Mouse (Mus musculus) neural tube, embryonic 14.5 days (tissue): Measurements from ENCODE around the gene 2410004B18Rik. TPM values are rescaled to one million over a fixed set of nuclear protein-coding genes. Genes with fewer than 3 reads are reported as not detected.
A peak's percentile ranks its signal among the peaks of the same experiment; 100 is the strongest.
"Not testable (repeated sequence)": the region's sequence is repeated elsewhere in the genome, so short reads cannot be mapped to it uniquely, and the experiment has no call there.

Experiments
- ATAC-seq: fragments of 200-750 bp; cut with Nextera tagmentation; 2 replicates; pipeline ENCODE4 v1.8.0; 2017; ENCODE audit warnings: low read depth, mild to moderate bottlenecking, moderate TSS enrichment, moderate library complexity
- H3K27ac ChIP-seq: fragments of 300-500 bp; sonication (generic); 2 replicates; pipeline ENCODE4 v1.5.1; 2014; ENCODE audit warnings: low read depth, mild to moderate bottlenecking, control low read depth, low read length, moderate library complexity, mixed read lengths
- H3K27me3 ChIP-seq: fragments of 300-500 bp; sonication (generic); 2 replicates; pipeline ENCODE4 v1.6.1; 2014; ENCODE audit warnings: low read length; ENCODE audit not compliant: control insufficient read depth, insufficient read depth
- H3K36me3 ChIP-seq: fragments of 300-500 bp; sonication (generic); 2 replicates; pipeline ENCODE4 v1.6.1; 2014; ENCODE audit warnings: low read length, mixed read lengths; ENCODE audit not compliant: control insufficient read depth, insufficient read depth
- H3K4me1 ChIP-seq: fragments of 300-500 bp; sonication (generic); 2 replicates; pipeline ENCODE4 v1.6.1; 2014; ENCODE audit warnings: low read length; ENCODE audit not compliant: control insufficient read depth, insufficient read depth
- H3K4me2 ChIP-seq: fragments of 300-500 bp; sonication (generic); 2 replicates; pipeline ENCODE4 v1.6.1; 2014; ENCODE audit warnings: mild to moderate bottlenecking, low read depth, low read length, control low read depth
- H3K4me3 ChIP-seq: fragments of 300-500 bp; sonication (generic); 2 replicates; pipeline ENCODE4 v1.5.1; 2014; ENCODE audit warnings: low read depth, low read length, control low read depth, mixed read lengths
- H3K9ac ChIP-seq: fragments of 300-500 bp; sonication (generic); replicated peaks from 2 replicates; pipeline ENCODE4 v1.6.1; 2014; ENCODE audit warnings: low read depth, mild to moderate bottlenecking, control low read depth, low read length, mixed read lengths
- H3K9me3 ChIP-seq: fragments of 300-500 bp; sonication (generic); 2 replicates; pipeline ENCODE4 v1.6.1; 2016; ENCODE audit warnings: low read length; ENCODE audit not compliant: control insufficient read depth
- WGBS: fragments of 180-500 bp; shearing (Covaris S2); extraction: QIAGEN DNeasy Blood & Tissue Kit; methylation state at CpG from one replicate; pipeline ENCODE4 v1.1.7; 2014; 5-methylcytosine and 5-hydroxymethylcytosine counted together
- polyA plus RNA-seq: library from polyadenylated mRNA; unstranded; fragments of >200 nt; fragmentation: Nextera tagmentation; extraction: Ambion mirVana; gene quantifications from 2 replicates; pipeline ENCODE4 v1.2.1, GENCODE M21; 2014

The 2410004B18Rik gene
- polyA plus RNA-seq, 1 experiment from 2014 or later: 78.1 TPM

DNA sequence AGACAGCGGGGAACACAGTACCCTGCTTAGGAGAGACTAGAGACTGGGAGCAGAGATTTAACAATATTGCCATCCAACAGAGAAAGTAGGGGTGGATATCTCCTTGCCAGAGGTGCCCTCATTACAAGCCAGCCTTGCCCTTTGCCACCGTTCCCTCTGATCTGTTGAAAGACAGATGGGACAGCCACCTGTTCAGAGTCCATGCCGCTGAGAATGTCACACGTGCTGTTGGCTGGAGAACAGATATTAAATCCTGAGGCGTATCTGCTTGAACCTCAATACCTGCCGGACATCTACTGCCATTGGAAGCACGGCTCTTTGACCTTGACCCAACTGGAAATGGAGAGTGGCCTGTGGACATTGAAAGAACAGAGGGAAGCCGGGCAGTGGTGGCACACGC is 31.2 kb upstream of the 2410004B18Rik start:
- no peak overlapping the region for H3K4me3 ChIP-seq
- H3K4me1 ChIP-seq: no peaks in the 10 kb centered on the region
- no peaks in the 10 kb centered on the region for H3K36me3 ChIP-seq
- H3K9ac ChIP-seq: no peak overlapping the region
- H3K4me2 ChIP-seq: no peak overlapping the region
- no peaks in the 10 kb centered on the region for H3K9me3 ChIP-seq
- WGBS: 92% methylated on average over 9 of the region's 9 CpGs
- H3K27me3 ChIP-seq: no peaks in the 10 kb centered on the region
- no peak overlapping the region for H3K27ac ChIP-seq
- ATAC-seq: no peak

DNA sequence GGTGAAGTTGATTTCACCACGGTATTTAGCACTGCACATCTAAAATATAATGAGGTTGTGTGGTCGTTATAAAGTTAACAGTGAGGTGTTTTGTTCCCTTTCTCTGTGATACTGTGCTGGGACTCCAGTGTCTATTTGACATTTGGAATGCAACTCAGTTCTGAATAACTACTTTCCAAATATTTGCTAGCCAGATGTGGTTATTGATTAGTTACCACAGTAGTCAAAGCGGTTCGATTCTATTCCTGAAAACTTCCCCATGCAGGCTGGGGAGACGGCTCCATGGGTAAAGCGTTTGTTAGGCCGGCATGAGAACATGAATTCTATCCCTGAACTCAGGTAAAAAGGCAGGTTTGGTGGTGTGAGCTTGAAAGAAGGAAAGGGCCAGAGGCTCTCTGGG is 25.3 kb upstream of the 2410004B18Rik start:
- ATAC-seq: no peak
- Histone ChIP-seq H3K36me3 (no peaks in the 10 kb centered on the region), H3K4me1 (no peaks in the 10 kb centered on the region), H3K9ac (no peak overlapping the region), H3K27me3 (no peaks in the 10 kb centered on the region), H3K27ac (no peak overlapping the region), H3K4me3 (no peak overlapping the region), H3K9me3 (no peaks in the 10 kb centered on the region), H3K4me2 (no peak overlapping the region)
- WGBS: 92% methylated on average over 7 of the region's 7 CpGs

DNA sequence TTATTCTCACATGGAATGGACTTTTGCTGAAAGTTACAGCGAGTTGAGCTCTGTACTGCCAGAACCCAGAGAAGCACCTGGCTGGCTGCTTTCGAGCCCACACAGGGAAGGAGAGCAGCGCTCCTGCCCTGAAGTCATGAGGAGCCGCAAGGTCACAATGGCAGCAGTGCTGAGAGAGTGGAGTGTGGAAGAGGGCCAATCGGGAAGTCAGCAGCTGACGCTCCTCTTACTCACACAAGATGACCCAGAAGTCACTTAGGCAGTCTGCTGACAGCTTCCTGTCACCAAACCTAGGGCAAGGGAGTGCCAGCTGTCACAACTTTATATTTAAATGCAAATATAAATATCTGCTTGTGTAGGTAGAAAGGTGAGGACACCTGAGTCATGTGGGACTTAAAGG is 24.6 kb upstream of the 2410004B18Rik start:
- no peak for ATAC-seq
- H3K9ac ChIP-seq: no peak overlapping the region
- H3K36me3 ChIP-seq: no peaks in the 10 kb centered on the region
- H3K4me1 ChIP-seq: no peaks in the 10 kb centered on the region
- 91% methylated on average over 6 of the region's 6 CpGs for WGBS
- H3K4me2 ChIP-seq: no peak overlapping the region
- no peak overlapping the region for H3K27ac ChIP-seq
- H3K27me3 ChIP-seq: no peaks in the 10 kb centered on the region
- H3K4me3 ChIP-seq: no peak overlapping the region
- H3K9me3 ChIP-seq: no peaks in the 10 kb centered on the region

DNA sequence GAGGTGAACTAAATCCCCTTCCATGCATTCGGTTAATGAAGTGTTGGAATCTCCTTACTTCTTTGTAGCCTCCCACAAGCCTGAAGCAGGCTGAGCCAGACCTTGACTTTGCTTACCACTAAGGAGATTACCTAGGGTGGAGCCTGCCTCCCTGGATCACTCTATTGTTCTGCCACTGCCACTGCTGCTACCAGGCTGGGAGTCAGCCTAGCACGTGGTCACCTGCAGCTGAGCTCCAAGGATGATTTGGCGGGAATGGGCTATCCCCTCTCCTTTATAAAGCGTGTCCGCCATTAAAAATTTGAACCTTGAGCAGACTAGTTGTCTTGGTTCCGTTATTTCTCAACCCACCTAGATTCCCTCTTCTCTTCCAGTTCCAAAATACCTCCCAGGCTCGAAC is 23.9 kb upstream of the 2410004B18Rik start:
- not testable (repeated sequence) for H3K36me3 ChIP-seq, H3K9me3 ChIP-seq, H3K4me1 ChIP-seq, H3K4me2 ChIP-seq, ATAC-seq, H3K27me3 ChIP-seq, H3K4me3 ChIP-seq, H3K9ac ChIP-seq, H3K27ac ChIP-seq
- 77% methylated on average over 7 of the region's 7 CpGs for WGBS

DNA sequence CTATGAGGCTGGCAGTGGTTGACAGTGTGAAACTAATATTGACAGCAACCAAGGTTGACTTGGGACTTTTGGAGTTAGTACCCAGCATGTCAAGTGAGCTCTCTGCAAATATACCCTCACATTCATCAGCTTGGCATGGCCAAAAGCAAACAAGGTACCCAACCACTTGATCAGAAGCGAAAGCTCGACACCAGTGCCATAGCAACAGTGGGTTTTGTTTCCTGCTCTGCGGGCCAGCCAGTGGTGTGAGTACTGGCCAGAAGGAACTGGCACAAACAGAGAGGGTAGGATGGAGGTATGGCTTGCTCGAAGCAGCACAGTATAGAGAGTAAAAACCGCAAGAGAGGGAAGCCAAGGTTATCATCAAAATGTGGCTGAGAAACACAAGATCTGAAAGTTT is 21.4 kb upstream of the 2410004B18Rik start:
- no peak overlapping the region for H3K4me3 ChIP-seq
- no peak overlapping the region for H3K4me2 ChIP-seq
- no peaks in the 10 kb centered on the region for H3K9me3 ChIP-seq
- H3K4me1 ChIP-seq: no peaks in the 10 kb centered on the region
- H3K27ac ChIP-seq: no peak overlapping the region
- H3K9ac ChIP-seq: no peak overlapping the region
- no peaks in the 10 kb centered on the region for H3K36me3 ChIP-seq
- ATAC-seq: no peak
- no peaks in the 10 kb centered on the region for H3K27me3 ChIP-seq
- WGBS: 90% methylated on average over 5 of the region's 5 CpGs

DNA sequence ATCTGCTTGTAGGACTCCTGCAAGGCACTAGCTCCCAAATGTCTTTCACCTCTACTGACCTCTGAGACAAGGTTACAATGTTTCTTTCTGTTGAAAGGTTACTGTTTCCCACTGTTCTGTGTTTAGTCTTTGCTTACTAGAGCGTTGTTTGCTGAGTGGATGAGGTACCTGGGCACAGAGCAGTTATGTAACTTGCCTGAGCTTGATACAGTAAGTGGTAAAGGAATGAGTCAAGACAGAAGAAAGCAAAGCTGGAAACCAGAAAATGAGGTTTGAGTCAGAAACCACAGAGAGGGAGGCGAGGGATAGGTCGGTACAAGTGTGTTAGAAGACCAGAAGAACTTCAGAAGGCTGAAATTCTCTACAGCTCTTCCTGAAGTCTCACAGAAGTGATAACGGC is 21.0 kb upstream of the 2410004B18Rik start:
- Histone ChIP-seq H3K36me3 (no peaks in the 10 kb centered on the region), H3K27ac (no peak overlapping the region), H3K27me3 (no peaks in the 10 kb centered on the region), H3K9ac (no peak overlapping the region), H3K4me1 (no peaks in the 10 kb centered on the region), H3K4me2 (no peak overlapping the region), H3K4me3 (no peak overlapping the region), H3K9me3 (no peaks in the 10 kb centered on the region)
- WGBS: 91% methylated on average over 4 of the region's 4 CpGs
- no peak for ATAC-seq

DNA sequence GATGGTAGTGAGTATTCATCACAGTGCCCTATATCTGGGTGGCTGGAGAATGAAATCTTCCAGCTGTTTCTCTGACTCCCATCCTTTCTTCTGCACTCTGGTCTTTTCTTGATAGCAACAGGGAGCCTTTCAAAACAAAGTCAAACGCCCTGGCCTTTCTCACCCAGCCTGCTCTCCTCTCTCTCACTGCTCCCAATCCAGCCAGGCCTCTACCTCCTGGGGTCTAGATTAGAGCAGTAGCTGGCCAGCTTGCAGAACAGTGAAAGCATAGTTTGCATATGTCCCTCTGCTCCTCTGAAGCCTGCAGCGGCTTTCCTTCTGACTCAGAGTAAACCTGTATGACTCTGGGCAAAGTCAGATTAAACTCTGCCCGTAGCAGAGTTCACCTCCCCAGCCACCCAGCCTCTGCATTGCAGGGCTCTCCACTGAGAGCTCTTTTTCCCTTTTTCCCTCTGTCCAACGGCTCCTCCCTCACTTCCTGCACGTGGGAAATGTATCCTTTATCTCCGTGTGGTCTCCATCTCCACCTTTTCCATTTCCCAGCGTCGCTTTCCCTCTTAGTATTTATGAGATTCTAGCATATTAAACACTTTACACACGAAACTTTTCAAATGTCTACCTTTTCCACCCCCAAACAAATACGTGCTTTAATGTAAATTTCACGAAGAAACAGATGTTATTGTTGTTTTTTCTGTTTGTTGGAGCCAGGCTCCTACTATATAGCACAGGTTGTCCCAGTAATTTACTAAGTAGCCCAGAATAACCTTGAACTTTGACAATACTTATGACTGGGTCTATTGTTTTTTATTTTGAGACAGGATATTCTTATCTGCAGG is 15.6 kb upstream of the 2410004B18Rik start, which contains the start of gene Bcl10:
Bcl10 (plus strand) TSS at position 786 of the 836 bp plus-strand sequence.
- Histone ChIP-seq H3K4me2 (peak within 1 kb of the TSS; percentile 62), H3K27me3 (no peaks in the 10 kb centered on the region), H3K9ac (peak within 1 kb of the TSS; percentile 32; the same call in 1 of the 2 replicates), H3K4me3 (peak within 1 kb of the TSS; percentile 67), H3K36me3 (no peaks in the 10 kb centered on the region), H3K4me1 (peaks cover 11% of the 10 kb centered on the region; the same call in 1 of the 2 replicates), H3K9me3 (no peaks in the 10 kb centered on the region), H3K27ac (peak within 1 kb of the TSS; percentile 66; the same call in 1 of the 2 replicates)
- 39% methylated on average over 11 of the region's 11 CpGs for WGBS
- ATAC-seq: no peak

DNA sequence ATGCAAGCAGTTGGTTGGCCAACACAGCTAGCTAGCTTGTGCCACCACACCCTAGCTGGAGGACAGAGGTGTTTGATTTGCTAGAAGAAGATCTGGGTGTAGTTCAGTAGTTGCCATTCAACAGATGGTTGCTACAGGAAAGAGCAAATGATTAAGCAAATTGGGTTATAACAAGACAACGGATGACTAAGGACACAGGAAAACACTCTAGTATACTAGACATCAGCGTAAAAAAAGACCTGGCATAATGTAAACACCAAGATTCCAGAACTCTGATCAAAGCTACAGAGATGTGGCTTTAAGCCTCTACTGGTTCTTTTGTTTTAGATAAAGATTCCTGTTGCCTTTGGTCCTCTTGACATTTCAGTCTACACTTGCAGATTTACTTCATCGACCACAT is 14.8 kb upstream of the 2410004B18Rik start:
- H3K27ac ChIP-seq: no peak overlapping the region
- 82% methylated on average over 3 of the region's 3 CpGs for WGBS
- no peak overlapping the region for H3K4me3 ChIP-seq
- H3K36me3 ChIP-seq: no peaks in the 10 kb centered on the region
- ATAC-seq: no peak
- no peaks in the 10 kb centered on the region for H3K9me3 ChIP-seq
- H3K4me1 ChIP-seq: peaks cover 11% of the 10 kb centered on the region; the same call in 1 of the 2 replicates
- no peak overlapping the region for H3K9ac ChIP-seq
- H3K27me3 ChIP-seq: no peaks in the 10 kb centered on the region
- no peak overlapping the region for H3K4me2 ChIP-seq

DNA sequence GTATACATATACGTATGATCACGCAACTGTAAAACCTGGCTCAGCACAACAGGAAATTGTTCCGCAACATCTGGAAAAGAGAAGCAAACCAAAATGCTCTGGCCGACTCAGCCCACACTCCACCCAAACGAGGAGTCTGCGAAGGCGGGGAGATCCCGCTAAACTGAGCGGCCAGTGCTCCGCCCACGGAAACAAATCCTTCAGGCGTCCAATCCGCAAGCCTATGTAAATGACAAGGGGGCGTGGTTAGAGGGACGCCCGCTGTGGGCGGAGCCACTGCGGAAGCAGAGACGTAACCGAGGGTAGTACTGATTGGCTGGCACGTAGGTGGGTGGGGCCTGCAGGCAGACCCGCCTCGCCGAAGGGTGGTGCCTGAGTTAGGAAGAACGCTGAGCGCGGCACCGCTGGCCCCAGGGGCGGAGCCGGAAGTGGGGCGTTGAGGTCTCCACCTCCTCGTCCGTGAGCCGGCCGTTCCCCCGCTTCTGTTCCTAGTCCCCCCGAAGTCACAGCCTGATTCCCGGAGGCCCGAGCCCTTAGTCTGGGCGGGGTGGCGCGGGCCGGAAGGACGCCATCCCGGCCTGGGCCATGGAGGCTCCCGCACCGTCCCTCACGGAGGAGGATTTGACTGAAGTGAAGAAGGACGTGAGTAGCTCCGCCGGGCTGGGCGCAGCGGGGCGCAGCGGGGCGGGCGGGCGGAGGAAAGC is 13.8 kb upstream of the 2410004B18Rik start:
- Histone ChIP-seq H3K27ac (peak overlapping the region; percentile 87), H3K9ac (peak overlapping the region; percentile 75), H3K4me2 (peak overlapping the region; percentile 73), H3K4me3 (peak overlapping the region; percentile 67), H3K4me1 (peaks cover 11% of the 10 kb centered on the region; the same call in 1 of the 2 replicates), H3K9me3 (no peaks in the 10 kb centered on the region), H3K36me3 (no peaks in the 10 kb centered on the region), H3K27me3 (no peaks in the 10 kb centered on the region)
- ATAC-seq: peak; percentile 100
- WGBS: under 1% methylated on average over 58 of the region's 58 CpGs
